Mouse (Mus musculus) cerebellum, adult 2 months (tissue): ENCODE results near the gene Gdf15.

ENCODE experiments used
- CTCF ChIP-seq: fragments of 200-500 bp; IDR thresholded peaks from 2 replicates; pipeline ENCODE4 v1.5.1; 2011; ENCODE audit warnings: low read depth, mild to moderate bottlenecking, control low read depth, low read length, moderate library complexity, borderline replicate concordance; ENCODE audit not compliant: insufficient read depth
- POLR2A ChIP-seq: fragments of 200-500 bp; IDR thresholded peaks from 2 replicates; pipeline ENCODE4 v1.6.1; 2011; ENCODE audit warnings: low read length, control low read depth, borderline replicate concordance; ENCODE audit not compliant: insufficient read depth

DNA sequence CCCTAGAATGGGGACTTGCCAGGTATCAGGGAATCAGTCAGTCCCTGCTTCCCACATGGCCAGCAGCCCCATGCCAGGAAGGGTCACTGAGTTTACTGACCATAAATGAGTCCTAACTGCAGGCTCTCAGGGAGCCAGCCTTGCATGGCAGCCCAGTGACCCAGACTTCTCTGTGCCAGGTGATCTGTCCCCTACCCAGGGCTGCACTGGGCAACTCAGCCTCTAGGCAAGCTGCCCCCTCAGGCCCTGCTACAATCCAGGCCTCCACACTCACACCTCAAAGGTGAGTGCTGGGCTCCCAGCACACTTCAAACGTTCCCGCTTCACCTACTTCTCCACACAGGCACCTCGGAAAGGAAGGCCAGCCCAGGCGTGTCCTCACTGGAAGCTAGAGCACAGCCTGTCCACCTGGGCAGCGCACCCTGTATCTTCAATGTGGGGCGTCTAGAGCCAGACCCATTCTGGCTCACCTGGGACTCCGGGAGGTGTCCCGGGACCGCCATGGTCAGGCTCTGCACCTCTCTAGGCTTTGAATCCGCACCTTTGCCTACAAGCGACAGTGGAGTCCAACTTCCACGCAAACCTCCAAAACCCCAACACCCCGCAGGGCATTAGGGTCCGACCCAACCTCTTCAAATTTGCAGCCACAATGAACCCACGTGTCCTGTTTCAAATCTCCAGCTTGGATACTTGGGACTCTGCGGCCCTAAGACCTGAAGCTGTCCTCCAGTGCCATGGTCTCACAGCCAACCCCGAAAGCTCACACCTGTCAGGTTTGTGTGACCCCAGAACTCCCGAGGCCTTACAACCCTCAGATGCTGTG, 25.3 kb downstream of the Gdf15 start:
- no peak for TF ChIP-seq POLR2A
- TF ChIP-seq CTCF = no peak
